Mouse (Mus musculus) stomach, postnatal 0 days (tissue): Measurements from ENCODE around the gene Ucp2. TPM values are rescaled to one million over a fixed set of nuclear protein-coding genes. Genes with fewer than 3 reads are reported as not detected.

ENCODE experiments used
- ATAC-seq: fragments of 200-750 bp; cut with Nextera tagmentation; 2 replicates; pipeline ENCODE4 v1.8.0; 2017; ENCODE audit not compliant: low FRiP score, low TSS enrichment
- DNase-seq: peaks from one replicate; pipeline ENCODE4 v3.0.0-alpha.2; 2016; ENCODE audit warnings: low spot score
- H3K27ac ChIP-seq: fragments of 300-500 bp; sonication (generic); replicated peaks from 2 replicates; pipeline ENCODE4 v1.5.1; 2014; ENCODE audit warnings: mild to moderate bottlenecking, control low read depth
- H3K27me3 ChIP-seq: fragments of 300-500 bp; sonication (generic); 2 replicates; pipeline ENCODE4 v1.6.1; 2014; ENCODE audit warnings: low read length; ENCODE audit not compliant: control insufficient read depth, insufficient read depth
- H3K36me3 ChIP-seq: fragments of 300-500 bp; sonication (generic); 2 replicates; pipeline ENCODE4 v1.6.1; 2014; ENCODE audit warnings: low read length, mixed read lengths; ENCODE audit not compliant: control insufficient read depth, insufficient read depth
- H3K4me1 ChIP-seq: fragments of 300-500 bp; sonication (generic); replicated peaks from 2 replicates; pipeline ENCODE4 v1.6.1; 2014; ENCODE audit warnings: antibody characterized with exemption; ENCODE audit not compliant: control insufficient read depth, insufficient read depth
- H3K4me2 ChIP-seq: fragments of 300-500 bp; sonication (generic); replicated peaks from 2 replicates; pipeline ENCODE4 v1.6.1; 2014; ENCODE audit warnings: low read depth, mild to moderate bottlenecking, control low read depth, moderate library complexity
- H3K4me3 ChIP-seq: fragments of 300-500 bp; sonication (generic); 2 replicates; pipeline ENCODE4 v1.5.1; 2014; ENCODE audit warnings: low read depth, low read length, control low read depth
- H3K9ac ChIP-seq: fragments of 300-500 bp; sonication (generic); 2 replicates; pipeline ENCODE4 v1.6.1; 2014; ENCODE audit warnings: mild to moderate bottlenecking, low read length, control low read depth, mixed read lengths
- H3K9me3 ChIP-seq: fragments of 300-500 bp; sonication (generic); 2 replicates; pipeline ENCODE4 v1.6.1; 2016; ENCODE audit warnings: low read length; ENCODE audit not compliant: control insufficient read depth
- CTCF ChIP-seq: IDR thresholded peaks from 2 replicates; pipeline ENCODE4 v1.5.1; 2016; ENCODE audit warnings: antibody characterized with exemption, low read depth, mild to moderate bottlenecking, moderate library complexity
- EP300 ChIP-seq: optimal IDR thresholded peaks from 2 replicates; pipeline ENCODE3; 2016; ENCODE audit warnings: antibody characterized with exemption
- WGBS: fragments of 180-500 bp; shearing (Covaris S2); extraction: QIAGEN DNeasy Blood & Tissue Kit; methylation state at CpG from one replicate; pipeline ENCODE4 v1.1.7; 2014; 5-methylcytosine and 5-hydroxymethylcytosine counted together
- polyA plus RNA-seq: library from polyadenylated mRNA; unstranded; fragments of >200 nt; fragmentation: Nextera tagmentation; extraction: Ambion mirVana; gene quantifications from 2 replicates; pipeline ENCODE4 v1.2.1, GENCODE M21; 2015

Ucp2 gene
- polyA plus RNA-seq, 1 experiment from 2014 or later, result 618 TPM

DNA sequence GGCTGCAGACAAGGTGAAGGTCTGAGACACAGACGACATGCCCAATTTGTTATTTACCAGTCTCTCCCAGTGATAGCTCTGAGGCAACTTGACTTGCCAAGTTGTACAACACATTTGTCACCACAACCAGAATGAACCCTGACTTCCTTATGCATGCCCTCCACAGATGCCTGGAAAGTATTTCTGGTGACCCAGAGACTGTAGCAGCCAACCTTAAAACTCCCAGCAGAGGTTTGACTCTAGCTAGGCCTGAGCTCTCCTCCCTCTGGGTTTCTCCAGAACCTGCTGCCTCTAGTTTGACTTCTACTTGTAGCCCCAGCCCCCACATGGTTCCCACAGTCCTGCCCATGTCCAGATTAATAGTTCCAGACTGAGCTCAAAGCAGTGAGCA lies 21.7 kb upstream of the Ucp2 start:
- no peak overlapping the region for H3K9ac ChIP-seq
- H3K27ac ChIP-seq, result no peak overlapping the region
- H3K4me1 ChIP-seq, result peaks cover 4% of the 10 kb centered on the region; the same call in 1 of the 2 replicates
- no peaks in the 10 kb centered on the region for H3K9me3 ChIP-seq
- TF ChIP-seq EP300, result no peak
- TF ChIP-seq CTCF, result no peak
- WGBS, result 88% methylated on average over 1 of the region's 1 CpGs
- no peak overlapping the region for H3K4me2 ChIP-seq
- no peaks in the 10 kb centered on the region for H3K36me3 ChIP-seq
- H3K4me3 ChIP-seq, result no peak overlapping the region
- H3K27me3 ChIP-seq, result no peaks in the 10 kb centered on the region
- DNase-seq, result no peak
- no peak for ATAC-seq

DNA sequence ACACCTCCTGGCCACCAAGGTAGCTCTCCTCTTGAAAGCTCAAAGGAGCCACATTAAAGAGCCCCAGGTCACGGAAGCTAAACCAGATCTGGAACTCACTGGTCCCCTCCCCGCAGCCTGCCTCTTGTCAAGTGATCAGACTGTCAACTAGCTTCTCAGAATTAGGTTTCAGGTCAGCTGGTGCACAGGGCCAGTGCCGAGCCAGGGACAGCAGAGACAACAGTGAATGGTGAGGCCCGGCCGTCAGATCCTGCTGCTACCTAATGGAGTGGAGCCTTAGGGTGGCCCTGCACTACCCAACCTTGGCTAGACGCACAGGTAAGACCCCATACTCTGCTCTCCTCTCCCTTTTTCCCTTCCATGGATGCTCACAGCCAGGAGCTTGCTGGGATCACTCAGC lies 20.4 kb upstream of the Ucp2 start, which contains the start of gene Ucp3:
Ucp3 (plus strand) TSS at position 214 of the 400 bp plus-strand sequence.
- ATAC-seq, result no peak
- no peak within 1 kb of the TSS for H3K9ac ChIP-seq
- H3K27ac ChIP-seq, result no peak within 1 kb of the TSS
- H3K36me3 ChIP-seq, result no peaks in the 10 kb centered on the region
- H3K4me2 ChIP-seq, result no peak within 1 kb of the TSS
- TF ChIP-seq EP300 (no peak), CTCF (no peak)
- no peaks in the 10 kb centered on the region for H3K9me3 ChIP-seq
- peaks cover 4% of the 10 kb centered on the region; the same call in 1 of the 2 replicates for H3K4me1 ChIP-seq
- 82% methylated on average over 6 of the region's 6 CpGs for WGBS
- H3K4me3 ChIP-seq, result no peak within 1 kb of the TSS
- no peaks in the 10 kb centered on the region for H3K27me3 ChIP-seq
- DNase-seq, result no peak

DNA sequence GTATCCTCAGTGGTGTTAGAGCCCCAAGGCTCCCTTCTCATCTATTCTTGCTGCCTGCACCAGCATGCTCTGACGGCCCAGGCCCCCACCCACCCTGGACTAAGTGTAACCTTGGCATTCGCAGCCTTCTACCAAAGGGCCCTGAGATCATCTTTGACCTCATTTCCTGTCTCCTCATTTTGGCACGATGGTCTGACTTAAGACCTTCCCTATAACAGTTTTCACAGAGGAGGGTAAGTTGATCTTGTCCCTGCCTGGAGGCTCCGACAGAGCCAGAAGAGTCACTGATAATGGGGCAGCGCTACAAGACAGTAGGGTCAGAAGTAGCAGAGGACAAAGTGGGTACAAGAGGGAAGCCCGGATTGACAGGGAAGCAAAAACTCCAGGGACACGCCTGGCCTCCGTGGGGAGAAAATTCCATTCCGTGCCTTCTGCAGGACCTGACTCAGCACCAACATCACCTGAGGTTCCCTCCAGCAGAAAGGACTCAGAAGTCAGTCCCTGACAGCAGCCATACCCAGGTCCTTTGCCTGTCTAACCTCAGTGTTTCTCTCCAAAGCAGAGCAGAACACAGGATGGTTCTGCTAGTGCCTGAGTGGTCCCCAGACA lies 19.2 kb upstream of the Ucp2 start:
- no peaks in the 10 kb centered on the region for H3K9me3 ChIP-seq
- WGBS, result 71% methylated on average over 9 of the region's 9 CpGs
- H3K4me1 ChIP-seq, result peaks cover 4% of the 10 kb centered on the region; the same call in 1 of the 2 replicates
- H3K36me3 ChIP-seq, result no peaks in the 10 kb centered on the region
- TF ChIP-seq CTCF, result no peak
- TF ChIP-seq EP300, result no peak
- no peak overlapping the region for H3K4me2 ChIP-seq
- no peak overlapping the region for H3K4me3 ChIP-seq
- ATAC-seq (no peak), DNase-seq (no peak)
- no peaks in the 10 kb centered on the region for H3K27me3 ChIP-seq
- H3K27ac ChIP-seq, result no peak overlapping the region
- H3K9ac ChIP-seq, result no peak overlapping the region

DNA sequence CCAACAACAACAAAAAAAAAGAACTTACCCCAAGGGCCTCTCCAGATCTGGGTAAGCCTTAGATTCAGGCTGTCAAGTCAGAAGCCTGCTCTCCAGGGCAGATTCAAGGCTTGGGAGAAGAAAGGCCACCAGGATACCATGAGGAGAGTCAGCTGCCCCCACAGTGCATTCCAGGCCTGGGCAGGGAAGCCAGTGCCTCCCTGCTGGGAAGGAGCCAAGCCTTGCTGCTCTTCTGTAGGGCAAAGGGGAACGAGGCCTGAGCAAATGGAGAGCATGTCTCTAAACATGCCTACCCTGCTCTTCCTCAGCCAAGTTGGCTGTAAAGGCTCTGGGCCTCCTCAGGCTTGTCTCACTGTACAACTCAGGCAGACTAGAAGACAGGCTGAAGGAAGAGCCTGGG lies 18.5 kb upstream of the Ucp2 start:
- TF ChIP-seq EP300 (no peak), CTCF (no peak)
- Histone ChIP-seq H3K4me2 (no peak overlapping the region), H3K9me3 (no peaks in the 10 kb centered on the region), H3K27me3 (no peaks in the 10 kb centered on the region), H3K27ac (peak overlapping the region; percentile 72), H3K4me3 (no peak overlapping the region), H3K36me3 (no peaks in the 10 kb centered on the region), H3K4me1 (peaks cover 4% of the 10 kb centered on the region; the same call in 1 of the 2 replicates), H3K9ac (no peak overlapping the region)
- peak; percentile 84 for DNase-seq
- 16% methylated on average over 1 of the region's 1 CpGs for WGBS
- ATAC-seq, result peak; percentile 83

DNA sequence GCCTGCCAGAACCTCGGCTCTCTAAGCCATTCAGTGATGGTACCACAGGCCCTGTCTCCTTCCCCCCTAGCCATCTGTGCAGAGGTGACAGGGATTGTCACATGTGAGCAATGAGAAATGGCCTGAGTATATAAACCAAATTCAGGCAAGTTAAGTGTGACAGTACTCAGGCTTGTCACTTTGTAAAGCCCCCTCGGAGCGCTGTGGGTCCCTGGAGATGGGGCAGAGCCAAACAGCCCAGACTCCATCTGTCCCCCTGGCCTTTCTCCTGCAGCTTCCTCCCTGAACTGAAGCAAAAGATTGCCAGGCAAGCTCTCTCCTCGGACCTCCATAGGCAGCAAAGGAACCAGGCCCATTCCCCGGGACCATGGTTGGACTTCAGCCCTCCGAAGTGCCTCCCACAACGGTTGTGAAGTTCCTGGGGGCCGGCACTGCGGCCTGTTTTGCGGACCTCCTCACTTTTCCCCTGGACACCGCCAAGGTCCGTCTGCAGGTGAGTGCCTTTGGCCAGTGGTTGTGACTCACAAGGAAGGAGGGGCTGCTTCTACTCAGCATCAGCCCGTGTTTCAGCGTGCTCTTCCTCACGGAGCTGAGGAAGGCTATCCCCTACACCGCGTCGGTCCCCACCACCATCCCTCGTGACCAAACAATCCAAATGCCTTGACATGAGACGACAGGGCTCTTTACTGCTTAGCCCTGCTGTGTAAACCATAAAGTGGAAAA lies 13.9 kb upstream of the Ucp2 start:
- H3K4me3 ChIP-seq, result no peak overlapping the region
- H3K4me2 ChIP-seq, result no peak overlapping the region
- 60% methylated on average over 20 of the region's 20 CpGs for WGBS
- H3K9me3 ChIP-seq, result no peaks in the 10 kb centered on the region
- ATAC-seq (peak; percentile 31; the same call in 1 of the 2 replicates), DNase-seq (no peak)
- peaks cover 4% of the 10 kb centered on the region; the same call in 1 of the 2 replicates for H3K4me1 ChIP-seq
- H3K27ac ChIP-seq, result no peak overlapping the region
- H3K36me3 ChIP-seq, result no peaks in the 10 kb centered on the region
- H3K27me3 ChIP-seq, result no peaks in the 10 kb centered on the region
- H3K9ac ChIP-seq, result no peak overlapping the region
- TF ChIP-seq EP300 (no peak), CTCF (no peak)

DNA sequence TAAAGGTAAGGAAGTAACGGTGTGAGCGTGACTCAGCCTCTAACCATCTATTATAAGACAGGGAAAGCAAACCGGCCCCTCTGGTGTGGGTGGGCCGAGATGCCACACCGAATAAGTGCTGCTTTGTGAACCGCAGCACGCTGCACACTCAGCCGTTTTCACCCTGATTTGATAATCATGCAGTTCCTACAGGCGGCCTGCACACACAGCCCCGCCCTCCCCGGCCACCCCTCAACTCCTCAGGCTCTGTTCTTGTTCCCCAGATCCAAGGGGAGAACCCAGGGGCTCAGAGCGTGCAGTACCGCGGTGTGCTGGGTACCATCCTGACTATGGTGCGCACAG lies 13.3 kb upstream of the Ucp2 start:
- Histone ChIP-seq H3K4me2 (no peak overlapping the region), H3K27ac (no peak overlapping the region)
- peak; percentile 47 for DNase-seq

More for the DNA sequence above, 13.3 kb upstream of the Ucp2 start:
- no peak for TF ChIP-seq CTCF
- TF ChIP-seq EP300, result no peak
- WGBS, result 54% methylated on average over 15 of the region's 15 CpGs
- no peaks in the 10 kb centered on the region for H3K9me3 ChIP-seq
- H3K27me3 ChIP-seq, result no peaks in the 10 kb centered on the region
- no peaks in the 10 kb centered on the region for H3K36me3 ChIP-seq
- ATAC-seq, result peak; percentile 62
- peaks cover 4% of the 10 kb centered on the region; the same call in 1 of the 2 replicates for H3K4me1 ChIP-seq
- H3K9ac ChIP-seq, result no peak overlapping the region
- H3K4me3 ChIP-seq, result no peak overlapping the region
